Mouse (Mus musculus): Measurements from ENCODE around the gene Ifna4.

- TF ChIP-seq CTCF (conservative IDR thresholded peaks at IDR 0.05; ENCODE audit: insufficient read depth, insufficient read length, low read depth, low read length) = no peak
- no peak for TF ChIP-seq POLR2A (IDR thresholded peaks at IDR 0.05; ENCODE audit: low read depth, low read length)
These were observed 22.0 kb upstream of the Ifna4 start, which contains the start of gene Ifna11 for GRCm38 (mm10) chr4:88819659-88820058.

Measured in kidney, adult 2 months (tissue).